Mouse (Mus musculus) stomach, embryonic 14.5 days (tissue): ENCODE results near the gene Senp8. TPM values are rescaled to one million over a fixed set of nuclear protein-coding genes. Genes with fewer than 3 reads are reported as not detected.

Experiments
- ATAC-seq: fragments of 200-750 bp; cut with Nextera tagmentation; 2 replicates; pipeline ENCODE4 v1.8.0; 2017; ENCODE audit warnings: low read depth, moderate TSS enrichment; ENCODE audit not compliant: insufficient number of reproducible peaks, insufficient read depth, low FRiP score
- H3K27ac ChIP-seq: fragments of 300-500 bp; sonication (generic); 2 replicates; pipeline ENCODE4 v1.5.1; 2014; ENCODE audit warnings: mild to moderate bottlenecking, low read length, moderate library complexity, mixed read lengths
- H3K27me3 ChIP-seq: fragments of 300-500 bp; sonication (generic); 2 replicates; pipeline ENCODE4 v1.6.1; 2014; ENCODE audit warnings: low read length, control low read depth, mixed read lengths; ENCODE audit not compliant: control insufficient read depth, insufficient read depth
- H3K36me3 ChIP-seq: fragments of 300-500 bp; sonication (generic); 2 replicates; pipeline ENCODE4 v1.6.1; 2014; ENCODE audit warnings: mild to moderate bottlenecking, control low read depth, low read length, moderate library complexity, mixed read lengths; ENCODE audit not compliant: control insufficient read depth, insufficient read depth
- H3K4me1 ChIP-seq: fragments of 300-500 bp; sonication (generic); 2 replicates; pipeline ENCODE4 v1.6.1; 2014; ENCODE audit warnings: low read length, control low read depth, mixed read lengths; ENCODE audit not compliant: control insufficient read depth, insufficient read depth
- H3K4me2 ChIP-seq: fragments of 300-500 bp; sonication (generic); replicated peaks from 2 replicates; pipeline ENCODE4 v1.6.1; 2014; ENCODE audit warnings: low read depth, low read length, control low read depth
- H3K4me3 ChIP-seq: fragments of 300-500 bp; sonication (generic); 2 replicates; pipeline ENCODE4 v1.5.1; 2014; ENCODE audit warnings: low read depth, low read length, control low read depth
- H3K9ac ChIP-seq: fragments of 300-500 bp; sonication (generic); replicated peaks from 2 replicates; pipeline ENCODE4 v1.6.1; 2014; ENCODE audit warnings: low read depth, mild to moderate bottlenecking, control low read depth, low read length, moderate library complexity, mixed read lengths
- H3K9me3 ChIP-seq: fragments of 300-500 bp; sonication (generic); 2 replicates; pipeline ENCODE4 v1.6.1; 2016; ENCODE audit warnings: low read depth, low read length, control low read depth; ENCODE audit not compliant: control insufficient read depth
- WGBS: fragments of 180-500 bp; shearing (Covaris S2); extraction: QIAGEN DNeasy Blood & Tissue Kit; methylation state at CpG from one replicate; pipeline ENCODE4 v1.1.7; 2014; 5-methylcytosine and 5-hydroxymethylcytosine counted together
- polyA plus RNA-seq: library from polyadenylated mRNA; unstranded; fragments of >200 nt; fragmentation: Nextera tagmentation; extraction: Ambion mirVana; gene quantifications from 2 replicates; pipeline ENCODE4 v1.2.1, GENCODE M21; 2014

The Senp8 gene
- polyA plus RNA-seq, 1 experiment from 2014 or later: 12.4 TPM

- 88% methylated on average over 7 of the region's 7 CpGs for WGBS
- no peaks in the 10 kb centered on the region for H3K36me3 ChIP-seq
- no peaks in the 10 kb centered on the region for H3K4me1 ChIP-seq
- no peak overlapping the region for H3K9ac ChIP-seq
- no peaks in the 10 kb centered on the region for H3K27me3 ChIP-seq
- no peaks in the 10 kb centered on the region for H3K9me3 ChIP-seq
- H3K4me3 ChIP-seq: no peak overlapping the region
- no peak for ATAC-seq
- H3K27ac ChIP-seq: no peak overlapping the region
- H3K4me2 ChIP-seq: no peak overlapping the region
Measured at GRCm38 (mm10) chr9:59701094-59701493, 49.4 kb downstream of the Senp8 start.

GRCm38 (mm10) chr9:59696381-59696780 is 54.1 kb downstream of the Senp8 start:
- no peaks in the 10 kb centered on the region for H3K36me3 ChIP-seq
- H3K27me3 ChIP-seq: no peaks in the 10 kb centered on the region
- H3K9ac ChIP-seq: no peak overlapping the region
- H3K4me1 ChIP-seq: peaks cover 24% of the 10 kb centered on the region
- H3K9me3 ChIP-seq: no peaks in the 10 kb centered on the region
- 74% methylated on average over 3 of the region's 3 CpGs for WGBS
- H3K4me3 ChIP-seq: no peak overlapping the region
- H3K4me2 ChIP-seq: no peak overlapping the region
- no peak overlapping the region for H3K27ac ChIP-seq
- ATAC-seq: no peak

- ATAC-seq: no peak
- H3K27ac ChIP-seq: no peak overlapping the region
- H3K4me2 ChIP-seq: no peak overlapping the region
- no peak overlapping the region for H3K9ac ChIP-seq
- H3K4me1 ChIP-seq: peaks cover 24% of the 10 kb centered on the region
- no peaks in the 10 kb centered on the region for H3K27me3 ChIP-seq
- H3K4me3 ChIP-seq: no peak overlapping the region
- H3K9me3 ChIP-seq: no peaks in the 10 kb centered on the region
- 43% methylated on average over 3 of the region's 3 CpGs for WGBS
- H3K36me3 ChIP-seq: no peaks in the 10 kb centered on the region
Measured at GRCm38 (mm10) chr9:59695451-59695813, 55.1 kb downstream of the Senp8 start.

GRCm38 (mm10) chr9:59694571-59695450 is 55.7 kb downstream of the Senp8 start:
- ATAC-seq: no peak
- Histone ChIP-seq H3K27ac (no peak overlapping the region), H3K9me3 (no peaks in the 10 kb centered on the region), H3K9ac (no peak overlapping the region), H3K36me3 (no peaks in the 10 kb centered on the region), H3K27me3 (no peaks in the 10 kb centered on the region), H3K4me2 (no peak overlapping the region), H3K4me3 (no peak overlapping the region), H3K4me1 (peaks cover 24% of the 10 kb centered on the region)
- WGBS: 28% methylated on average over 16 of the region's 16 CpGs

- WGBS: 50% methylated on average over 9 of the region's 9 CpGs
- peaks cover 24% of the 10 kb centered on the region for H3K4me1 ChIP-seq
- H3K27ac ChIP-seq: peak overlapping the region; percentile 41; the same call in 1 of the 2 replicates
- H3K9me3 ChIP-seq: no peaks in the 10 kb centered on the region
- peak; percentile 38; the same call in 1 of the 2 replicates for ATAC-seq
- H3K4me2 ChIP-seq: peak overlapping the region; percentile 53
- H3K4me3 ChIP-seq: peak overlapping the region; percentile 21
- no peaks in the 10 kb centered on the region for H3K27me3 ChIP-seq
- no peaks in the 10 kb centered on the region for H3K36me3 ChIP-seq
- no peak overlapping the region for H3K9ac ChIP-seq
Measured at GRCm38 (mm10) chr9:59692145-59692544, 58.4 kb downstream of the Senp8 start.

GRCm38 (mm10) chr9:59691635-59692094 is 58.8 kb downstream of the Senp8 start:
- peak overlapping the region; percentile 53 for H3K4me2 ChIP-seq
- 3% methylated on average over 23 of the region's 23 CpGs for whole genome bisulfite sequencing
- H3K9ac ChIP-seq: no peak overlapping the region
- peaks cover 24% of the 10 kb centered on the region for H3K4me1 ChIP-seq
- no peaks in the 10 kb centered on the region for H3K36me3 ChIP-seq
- no peaks in the 10 kb centered on the region for H3K27me3 ChIP-seq
- 0 out of 2 replicates have a peak overlapping the region, but pooled peaks have one; percentile 41 for H3K27ac ChIP-seq
- H3K4me3 ChIP-seq: peak overlapping the region; percentile 21
- H3K9me3 ChIP-seq: no peaks in the 10 kb centered on the region
- peak; percentile 64 for ATAC-seq

- peaks cover 9% of the 10 kb centered on the region; the same call in 1 of the 2 replicates for H3K4me1 ChIP-seq
- no peaks in the 10 kb centered on the region for H3K9me3 ChIP-seq
- H3K4me2 ChIP-seq: no peak overlapping the region
- no peaks in the 10 kb centered on the region for H3K36me3 ChIP-seq
- ATAC-seq: no peak
- no peak overlapping the region for H3K4me3 ChIP-seq
- H3K27me3 ChIP-seq: no peaks in the 10 kb centered on the region
- WGBS: 32% methylated on average over 6 of the region's 6 CpGs
- H3K9ac ChIP-seq: no peak overlapping the region
- H3K27ac ChIP-seq: no peak overlapping the region
Measured at GRCm38 (mm10) chr9:59687416-59688046, 63.0 kb downstream of the Senp8 start.
